Comparison of ENCODE assay signal across 9 mouse cellular contexts in the genomic region with DNA sequence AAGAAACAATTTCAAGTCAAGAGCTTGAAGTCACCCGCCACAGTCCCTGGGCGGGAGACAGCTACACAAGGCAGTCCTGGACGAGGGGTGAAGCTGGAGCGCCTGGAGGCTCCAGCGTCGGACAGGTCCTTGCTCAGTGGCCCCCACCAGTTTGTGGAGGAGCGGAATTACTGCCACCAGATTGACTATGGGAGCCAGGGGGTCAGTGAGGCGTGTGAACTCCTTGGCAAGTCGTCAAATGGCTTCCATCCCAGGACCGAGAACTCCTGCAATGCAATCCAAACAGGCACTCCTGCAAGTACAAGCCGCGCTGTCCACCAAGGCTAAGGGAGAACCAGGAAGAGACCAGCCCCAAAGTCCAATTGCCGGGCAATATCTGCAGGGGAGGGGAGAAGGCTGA. TPM values are rescaled to one million over a fixed set of nuclear protein-coding genes. Genes with fewer than 3 reads are reported as not detected.
DNase-seq lines count a peak whose midpoint lies in the region; ATAC-seq and TF ChIP-seq lines count a peak whose summit lies in the region.
"Had no signal": no experiment of that assay in that cellular context is flagged by ENCODE, and none has a peak within 500 bp of the region (broad histone marks: within the 10 kb centered on the region; RNA-seq: fewer than 3 reads in every experiment).

No protein-coding gene starts in this region.

- DNase-seq in forebrain, embryonic 14.5 days (ENCODE audit: low spot score): peak; percentile 53
- peak; percentile 49 for DNase-seq in lung, embryonic 14.5 days
- no peak for DNase-seq in lung, postnatal 14 days
- peak; percentile 54 for DNase-seq in cerebellum, adult 8-10 months
- DNase-seq in kidney, postnatal 4 days: peak; percentile 68 to 77
- no peak for DNase-seq in spleen, postnatal 10 days (ENCODE audit: low spot score in 2 of 2)
- DNase-seq: liver, embryonic 13.5 days had no signal

- H3K4me2 ChIP-seq in forebrain, embryonic 14.5 days (ENCODE audit: low read length): no peak overlapping the region
- H3K4me2 ChIP-seq in forebrain, embryonic 12.5 days: no peak overlapping the region
- H3K4me2 ChIP-seq in lung, embryonic 14.5 days: no peak overlapping the region
- no peak overlapping the region for H3K4me2 ChIP-seq in forebrain, embryonic 15.5 days (replicated peaks)
- H3K4me2 ChIP-seq: liver, embryonic 13.5 days had no signal

- no peaks in the 10 kb centered on the region for H3K27me3 ChIP-seq in forebrain, embryonic 14.5 days (replicated peaks; ENCODE audit: control insufficient read depth, insufficient read depth, low read length)
- H3K27me3 ChIP-seq in forebrain, embryonic 12.5 days: peaks cover 3% of the 10 kb centered on the region; the same call in 1 of the 2 replicates
- H3K27me3 ChIP-seq in lung, embryonic 14.5 days (ENCODE audit: insufficient read depth, low read length): no peaks in the 10 kb centered on the region
- H3K27me3 ChIP-seq in forebrain, embryonic 15.5 days: no peaks in the 10 kb centered on the region
- H3K27me3 ChIP-seq: liver, embryonic 13.5 days had no signal

- no peak for TF ChIP-seq CTCF in lung, embryonic 14.5 days (IDR thresholded peaks at IDR 0.05; ENCODE audit: low read depth)

- H3K4me1 ChIP-seq in forebrain, embryonic 14.5 days (ENCODE audit: control insufficient read depth, insufficient read depth, low read length): peaks cover 11% of the 10 kb centered on the region
- peaks cover 13% of the 10 kb centered on the region for H3K4me1 ChIP-seq in forebrain, embryonic 12.5 days
- H3K4me1 ChIP-seq in lung, embryonic 14.5 days (ENCODE audit: insufficient read depth): no peaks in the 10 kb centered on the region
- peaks cover 16% of the 10 kb centered on the region for H3K4me1 ChIP-seq in forebrain, embryonic 15.5 days

- H3K36me3 ChIP-seq in forebrain, embryonic 14.5 days (ENCODE audit: control insufficient read depth, insufficient read depth, low read length): no peaks in the 10 kb centered on the region
- no peaks in the 10 kb centered on the region for H3K36me3 ChIP-seq in forebrain, embryonic 12.5 days (replicated peaks)
- H3K36me3 ChIP-seq in lung, embryonic 14.5 days (ENCODE audit: insufficient read depth): no peaks in the 10 kb centered on the region
- H3K36me3 ChIP-seq in forebrain, embryonic 15.5 days: no peaks in the 10 kb centered on the region
- H3K36me3 ChIP-seq: liver, embryonic 13.5 days had no signal

- WGBS in forebrain, embryonic 14.5 days: 39% methylated on average over 13 of the region's 13 CpGs
- WGBS in forebrain, embryonic 12.5 days: 71% methylated on average over 13 of the region's 13 CpGs
- 47% methylated on average over 13 of the region's 13 CpGs for WGBS in lung, embryonic 14.5 days
- 53% methylated on average over 13 of the region's 13 CpGs for whole genome bisulfite sequencing in forebrain, embryonic 15.5 days

- H3K9me3 ChIP-seq in forebrain, embryonic 14.5 days (replicated peaks; ENCODE audit: control insufficient read depth, low read length): peaks cover 6% of the 10 kb centered on the region; the same call in 1 of the 2 replicates
- H3K9me3 ChIP-seq in forebrain, embryonic 12.5 days: no peaks in the 10 kb centered on the region
- H3K9me3 ChIP-seq in lung, embryonic 14.5 days (ENCODE audit: low read depth, low read length): no peaks in the 10 kb centered on the region
- no peaks in the 10 kb centered on the region for H3K9me3 ChIP-seq in forebrain, embryonic 15.5 days
- H3K9me3 ChIP-seq: liver, embryonic 13.5 days had no signal

- H3K4me3 ChIP-seq in forebrain, embryonic 14.5 days (ENCODE audit: low read depth, low read length): no peak overlapping the region
- no peak overlapping the region for H3K4me3 ChIP-seq in forebrain, embryonic 12.5 days (replicated peaks)
- H3K4me3 ChIP-seq in lung, embryonic 14.5 days (ENCODE audit: low read depth, low read length): no peak overlapping the region
- no peak overlapping the region for H3K4me3 ChIP-seq in forebrain, embryonic 15.5 days
- H3K4me3 ChIP-seq: liver, embryonic 13.5 days had no signal

- no peak overlapping the region for H3K27ac ChIP-seq in forebrain, embryonic 14.5 days (ENCODE audit: low read depth, low read length)
- no peak overlapping the region for H3K27ac ChIP-seq in forebrain, embryonic 12.5 days
- no peak overlapping the region for H3K27ac ChIP-seq in lung, embryonic 14.5 days (ENCODE audit: low read depth)
- no peak overlapping the region for H3K27ac ChIP-seq in forebrain, embryonic 15.5 days (replicated peaks)
- H3K27ac ChIP-seq: liver, embryonic 13.5 days had no signal

- no peak overlapping the region for H3K9ac ChIP-seq in forebrain, embryonic 14.5 days (ENCODE audit: low read length)
- no peak overlapping the region for H3K9ac ChIP-seq in forebrain, embryonic 12.5 days
- H3K9ac ChIP-seq in lung, embryonic 14.5 days: no peak overlapping the region
- no peak overlapping the region for H3K9ac ChIP-seq in forebrain, embryonic 15.5 days (replicated peaks)
- H3K9ac ChIP-seq: liver, embryonic 13.5 days had no signal

- no peak for ATAC-seq in forebrain, embryonic 14.5 days
- ATAC-seq in forebrain, embryonic 12.5 days (ENCODE audit: low FRiP score): no peak
- no peak for ATAC-seq in lung, embryonic 14.5 days (ENCODE audit: insufficient read depth)
- no peak for ATAC-seq in forebrain, embryonic 15.5 days (replicated peaks)

RNA-seq across cellular contexts. Expression of a gene that starts 45.3 kb away (rescaled TPM):
- polyA plus RNA-seq in forebrain, embryonic 14.5 days (2014; fragmentation: Nextera tagmentation; extraction: Ambion mirVana): 0.27 and 0.30 TPM in 2 replicates
- polyA plus RNA-seq in forebrain, embryonic 12.5 days (2016; fragmentation: Nextera tagmentation; extraction: Ambion mirVana): 0.36 TPM in 1 of 2 replicates, not detected in the other
- 0.11 and 0.26 TPM in 2 replicates for polyA plus RNA-seq in lung, embryonic 14.5 days (2014; fragmentation: Nextera tagmentation; extraction: Ambion mirVana)
- 0.23 TPM in 1 of 2 replicates, not detected in the other for polyA plus RNA-seq in forebrain, embryonic 15.5 days (2015; fragmentation: Nextera tagmentation; extraction: Ambion mirVana)

Comparison
In these comparisons a context has a peak if more than half of its experiments do, and no peak if none do; other contexts are left out.
1. DNase-seq: peak in forebrain, embryonic 14.5 days (single experiment), lung, embryonic 14.5 days (single experiment), cerebellum, adult 8-10 months (single experiment) and kidney, postnatal 4 days (2 of 2); none in lung, postnatal 14 days (single experiment) and spleen, postnatal 10 days (0 of 2).